Mouse (Mus musculus): ENCODE data around the gene Pla2g4f. TPM values are rescaled to one million over a fixed set of nuclear protein-coding genes. Genes with fewer than 3 reads are reported as not detected.
A peak's percentile ranks its signal among the peaks of the same experiment; 100 is the strongest.

The Pla2g4f gene
- total RNA-seq (2022) = not detected

DNA sequence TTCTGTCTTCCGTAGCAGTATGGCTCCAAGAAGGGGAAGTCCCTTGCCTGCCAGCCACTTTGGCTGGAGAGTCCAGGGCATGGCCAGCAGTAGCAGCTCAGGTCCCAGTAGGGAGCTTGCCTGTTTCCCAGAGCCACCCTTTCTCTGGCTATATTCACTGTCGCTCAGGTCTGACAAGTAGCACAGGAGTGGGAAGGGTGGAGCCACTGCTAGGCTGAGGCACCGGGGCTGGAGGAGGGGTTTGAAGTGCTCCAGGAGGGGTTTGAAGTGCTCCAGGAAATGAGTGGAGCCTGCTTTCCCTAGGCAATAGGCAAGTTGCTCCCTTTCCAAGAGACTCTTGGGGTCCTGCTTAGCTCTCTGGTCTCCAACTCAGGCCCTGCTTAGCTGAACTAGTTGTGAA, at the start of gene Pla2g4f:
Gene Pla2g4f (minus strand): TSS at position 190 of the 400 bp plus-strand sequence.
- DNase-seq (ENCODE audit: low spot score in 2 of 2) = no peak

DNA sequence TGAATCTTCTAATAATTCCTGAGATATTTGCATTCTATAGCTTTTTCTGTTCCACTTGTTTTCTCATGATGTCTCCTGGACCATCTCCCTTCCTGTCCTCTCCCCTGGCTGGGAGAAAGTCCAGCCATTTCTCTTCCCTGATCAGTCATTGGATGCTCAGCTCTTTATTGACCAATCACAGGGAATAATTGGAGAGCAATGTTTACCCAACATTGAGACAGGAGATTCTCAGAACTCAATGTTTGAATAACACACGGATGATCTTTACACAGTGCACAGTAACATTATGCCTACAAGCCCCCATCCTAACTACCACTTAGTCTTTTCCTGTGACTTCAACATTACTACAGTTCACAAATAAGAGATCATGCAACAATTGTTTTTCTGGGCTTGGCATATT, 46.5 kb upstream of the Pla2g4f start:
- no peak for DNase-seq (ENCODE audit: low spot score in 2 of 2)

DNA sequence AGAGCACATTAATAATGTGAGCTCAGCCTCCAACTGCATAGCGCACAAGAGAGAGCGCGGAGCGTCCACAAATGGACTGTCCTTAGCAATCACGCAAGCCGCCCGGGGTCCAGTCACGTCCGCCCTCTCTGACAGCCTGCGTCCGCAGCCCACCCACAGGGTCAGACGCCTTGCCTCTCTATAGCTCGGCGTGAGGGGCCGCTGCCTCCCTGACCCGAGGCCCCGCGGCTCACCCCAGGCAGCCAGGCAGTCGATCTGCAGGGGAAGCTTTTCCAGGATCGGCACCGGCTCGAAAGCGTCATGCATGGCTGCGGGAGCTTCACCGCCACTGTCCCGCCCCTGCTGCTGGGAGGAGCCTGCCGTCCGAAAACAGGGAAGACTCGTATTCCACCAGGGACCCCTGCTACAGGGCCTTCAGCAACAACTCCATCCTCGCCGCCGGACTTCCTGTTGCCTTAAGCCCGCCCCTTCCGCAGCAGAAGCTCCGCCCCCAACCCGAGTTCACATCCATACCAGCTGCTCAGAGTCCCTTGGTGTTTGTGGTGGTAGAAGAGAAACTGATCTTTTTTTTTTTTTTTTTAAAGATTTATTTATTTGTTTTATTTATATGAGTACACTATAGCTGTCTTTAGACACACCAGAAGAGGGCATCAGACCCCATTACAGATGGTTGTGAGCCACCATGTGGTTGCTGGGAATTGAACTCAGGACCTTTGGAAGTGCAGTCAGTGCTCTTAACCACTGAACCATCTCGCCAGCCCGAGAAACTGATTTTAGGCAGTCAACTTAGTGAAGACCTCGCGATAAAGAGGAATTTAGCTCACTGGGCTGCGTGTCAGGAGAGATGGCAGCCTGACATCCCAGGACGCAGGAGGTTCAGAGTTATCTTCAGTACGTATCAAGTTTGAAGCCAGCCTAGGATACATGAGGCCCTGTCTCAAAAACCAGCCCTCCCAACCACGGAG, 39.0 kb upstream of the Pla2g4f start, which contains the start of gene Vps39:
Gene Vps39 (minus strand): TSS at position 456 of the 965 bp plus-strand sequence.
- DNase-seq (ENCODE audit: low spot score in 2 of 2) = peak; percentile 79 to 84

DNA sequence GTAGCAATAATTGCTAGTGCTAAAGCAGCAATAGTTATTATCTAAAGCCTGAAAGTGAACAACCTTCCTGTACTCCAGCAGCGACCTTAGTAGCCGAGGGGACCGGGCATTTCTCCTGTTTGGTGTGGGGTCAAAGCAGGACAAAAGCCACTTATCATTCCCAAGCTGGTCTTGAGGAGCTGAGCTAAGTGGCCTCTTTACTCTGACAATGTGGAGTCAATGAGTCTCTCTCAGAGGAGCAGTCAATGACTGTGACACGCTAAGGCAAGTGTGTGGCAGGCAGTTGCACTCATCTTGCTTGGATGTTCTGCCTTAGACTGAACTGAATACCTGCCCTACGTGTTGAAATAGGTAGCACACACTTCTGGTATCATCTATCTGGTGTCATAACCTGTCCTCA, 37.4 kb upstream of the Pla2g4f start:
- no peak for DNase-seq (ENCODE audit: low spot score in 2 of 2)

DNA sequence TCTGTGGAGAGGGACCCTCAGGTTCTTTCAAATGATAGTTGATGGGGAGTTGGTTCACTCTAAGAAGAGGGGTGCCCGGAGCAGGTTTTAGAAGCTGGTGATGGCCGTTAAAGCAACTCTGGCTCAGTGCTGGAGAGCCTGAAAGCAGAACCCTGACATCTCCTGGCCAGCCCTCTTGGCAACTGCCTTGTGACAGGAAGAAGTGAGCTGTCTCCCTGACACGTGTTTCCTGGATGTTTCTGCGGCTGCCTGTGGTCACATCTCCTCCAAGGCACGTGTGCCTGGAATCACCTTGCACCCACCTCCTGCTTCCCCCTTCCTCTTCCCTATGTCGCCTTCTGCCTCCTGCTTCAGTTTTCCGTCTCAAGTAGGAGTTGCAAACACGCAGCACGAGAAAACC, 34.2 kb upstream of the Pla2g4f start:
- DNase-seq (ENCODE audit: low spot score in 2 of 2) = no peak

DNA sequence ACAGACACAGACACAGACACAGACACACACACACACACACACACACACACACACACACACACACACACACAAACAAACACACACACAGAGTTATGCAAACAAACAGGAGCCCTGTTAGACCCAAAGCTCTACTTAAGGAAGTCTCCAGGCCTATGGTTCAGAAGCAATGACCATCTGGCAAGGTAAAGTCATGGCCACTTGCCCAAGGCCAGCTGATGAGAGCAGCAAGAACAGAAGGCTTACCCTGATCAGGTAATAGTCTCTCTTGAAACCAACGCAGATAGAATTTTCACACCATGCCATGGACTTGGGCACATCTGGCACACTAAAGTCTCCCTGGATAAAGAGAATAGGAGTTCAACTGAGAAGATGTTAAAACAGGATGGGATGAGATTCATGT, 27.8 kb upstream of the Pla2g4f start:
- no peak for DNase-seq (ENCODE audit: low spot score in 2 of 2)

DNA sequence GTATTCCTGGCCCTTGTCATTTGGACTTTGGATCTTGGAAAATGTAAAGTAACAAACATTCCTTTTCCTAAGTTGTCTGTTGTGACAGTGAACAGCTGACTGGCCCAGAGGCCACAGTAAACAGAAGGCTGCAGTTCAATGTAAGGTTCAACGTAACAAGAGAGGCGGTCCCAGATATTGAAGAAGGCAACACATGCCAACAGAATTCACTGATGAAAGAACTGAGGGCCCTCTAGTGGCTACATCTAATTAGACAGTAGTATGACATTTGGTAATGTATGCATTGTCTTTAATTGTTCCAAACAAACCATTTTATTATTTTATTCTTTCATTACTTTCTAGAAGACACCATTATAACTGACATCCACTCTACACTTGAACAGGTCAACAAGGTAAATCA, 23.9 kb upstream of the Pla2g4f start:
- no peak for DNase-seq (ENCODE audit: low spot score in 2 of 2)

DNA sequence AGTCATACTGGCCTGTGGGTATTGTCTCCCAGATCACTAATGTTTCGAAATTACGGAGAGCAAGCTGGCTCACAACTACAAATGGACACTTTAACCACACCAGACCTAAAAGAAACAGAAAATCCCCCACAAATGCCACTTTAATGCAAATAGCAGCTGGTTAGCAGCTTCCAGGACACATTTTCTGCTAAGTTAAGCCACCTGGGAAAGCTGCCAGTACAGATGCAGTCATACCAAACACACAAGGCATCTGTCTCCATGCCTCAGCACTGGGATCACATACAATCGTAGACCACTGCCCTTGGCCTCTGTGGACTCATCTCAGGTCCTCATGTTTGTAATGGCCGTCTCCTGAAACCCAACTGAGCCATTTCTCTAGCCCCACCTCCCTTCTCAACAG, 17.6 kb upstream of the Pla2g4f start:
- DNase-seq (ENCODE audit: low spot score in 2 of 2) = no peak

DNA sequence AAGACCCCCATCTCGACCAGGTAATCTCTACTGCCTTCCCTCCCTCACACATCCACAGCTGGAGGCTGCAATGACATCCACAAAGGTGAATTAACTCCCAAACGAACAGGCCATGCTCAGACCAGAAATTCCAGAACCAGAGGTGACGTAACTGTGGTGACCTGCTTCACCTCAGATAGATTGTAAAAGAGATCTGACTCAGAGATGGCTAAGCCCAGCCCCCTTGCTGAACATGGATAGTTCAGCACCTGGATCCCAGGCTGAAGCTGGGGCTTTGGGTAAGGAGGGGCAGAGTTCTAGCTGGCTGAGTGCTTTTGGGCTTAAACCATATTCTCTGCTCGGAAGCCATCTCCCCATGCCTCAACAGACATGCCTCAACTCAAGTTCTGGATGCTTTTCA, 1.1 kb upstream of the Pla2g4f start:
- DNase-seq (ENCODE audit: low spot score in 2 of 2) = no peak

DNA sequence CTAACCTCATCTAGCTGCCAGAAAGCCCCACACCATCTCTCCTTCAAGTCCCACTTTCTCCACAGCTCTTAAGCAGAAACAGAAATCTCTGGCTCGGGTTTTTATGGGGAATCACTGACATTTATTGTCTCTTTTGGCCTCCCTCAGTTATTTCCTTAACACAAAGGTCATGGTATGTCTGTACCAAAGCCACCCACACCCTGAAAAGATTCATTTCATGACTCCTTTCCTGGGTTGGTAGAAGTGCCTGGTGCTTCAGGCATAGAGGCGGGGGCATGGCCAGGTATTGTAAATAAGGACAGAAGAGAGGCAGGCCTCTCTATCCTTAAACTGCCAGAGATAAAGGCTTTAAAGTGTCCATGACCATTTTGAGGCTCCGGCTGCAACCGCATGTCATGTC, 522 bp upstream of the Pla2g4f start:
- no peak for DNase-seq (ENCODE audit: low spot score in 2 of 2)

DNA sequence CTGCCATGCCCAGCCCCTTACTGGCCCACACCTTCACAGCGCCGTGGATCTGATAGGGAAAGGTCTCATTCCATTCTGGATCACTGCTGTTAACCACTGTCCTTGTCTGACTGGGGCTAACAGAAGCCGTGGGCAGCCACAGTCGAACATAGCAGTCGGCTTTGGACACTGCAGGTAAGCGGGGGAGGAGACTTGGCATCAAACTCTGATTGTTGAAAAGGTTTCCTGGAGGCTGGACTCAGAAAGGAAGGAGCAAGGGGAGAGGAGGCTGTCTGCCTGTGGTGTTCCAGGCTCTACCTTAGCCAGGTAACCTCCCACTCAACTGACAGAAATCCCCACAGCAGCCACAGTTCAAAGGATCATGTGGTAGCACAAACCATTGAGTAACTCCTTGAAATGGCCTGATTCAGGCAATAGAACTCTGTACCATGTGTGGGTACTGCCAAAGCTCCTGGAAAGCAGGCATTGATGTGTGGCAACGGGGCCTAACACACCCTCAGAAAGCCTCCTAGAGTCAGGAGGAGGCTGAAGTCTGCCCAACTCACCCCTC, 1.6 kb downstream of the Pla2g4f start:
- DNase-seq (ENCODE audit: low spot score in 2 of 2) = no peak

DNA sequence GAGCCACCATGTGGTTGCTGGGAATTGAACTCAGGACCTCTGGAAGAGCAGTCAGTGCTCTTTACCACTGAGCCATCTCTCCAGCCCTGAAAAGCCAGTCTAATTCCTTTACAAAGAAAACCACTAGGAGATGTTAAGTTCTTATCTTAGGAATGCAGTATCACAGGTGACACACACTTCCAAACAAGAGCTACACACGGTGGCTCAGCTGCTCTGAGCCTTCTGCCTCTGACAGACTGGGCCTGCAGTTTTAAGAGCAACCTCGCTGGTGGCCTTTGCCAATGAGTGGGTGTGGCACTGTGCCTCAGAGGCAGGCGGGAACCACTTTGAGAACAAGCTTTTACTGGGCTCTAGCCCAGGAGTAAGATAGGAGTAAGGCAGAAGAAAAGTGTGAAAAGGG, 9.9 kb downstream of the Pla2g4f start:
- DNase-seq (ENCODE audit: low spot score in 2 of 2) = no peak

DNA sequence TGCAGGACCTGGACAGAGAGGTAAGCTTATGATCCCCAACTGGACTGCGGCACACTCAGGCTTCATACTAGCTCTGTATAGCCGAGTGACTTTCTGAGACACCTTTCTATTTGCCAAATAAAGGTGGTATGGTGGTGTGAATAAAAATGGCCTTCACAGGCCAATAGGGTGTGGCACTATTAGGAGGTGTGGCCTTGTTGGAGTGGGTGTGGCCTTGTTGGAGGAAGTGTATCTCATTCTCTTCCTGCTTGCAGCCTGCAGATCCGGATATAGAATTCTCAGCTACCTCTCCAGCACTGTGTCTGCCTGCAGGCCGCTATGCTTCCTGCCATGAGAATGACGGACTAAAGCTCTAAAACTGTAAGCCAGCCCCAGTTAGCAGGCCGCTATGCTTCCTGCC, 12.9 kb downstream of the Pla2g4f start:
- no peak for DNase-seq (ENCODE audit: low spot score in 2 of 2)

DNA sequence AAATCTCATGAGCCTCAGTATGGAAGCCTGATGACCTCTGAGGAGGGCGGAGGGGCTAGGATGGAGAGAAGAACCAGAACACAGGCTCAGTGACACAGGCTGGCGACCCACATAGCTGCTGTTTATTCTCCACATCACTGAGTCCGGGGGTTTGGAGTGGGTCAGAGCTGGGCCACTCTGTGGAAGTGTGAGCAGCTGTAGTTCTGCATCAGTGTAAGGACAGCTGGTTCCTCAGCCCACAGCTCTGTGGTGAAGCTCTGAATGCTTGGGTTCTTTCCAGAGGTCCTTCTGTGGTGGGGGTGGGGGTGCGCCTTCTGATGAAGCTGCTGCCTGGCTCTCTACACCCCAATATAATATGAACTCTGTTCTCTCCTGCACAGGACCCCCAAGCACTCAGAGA, 14.1 kb downstream of the Pla2g4f start:
- DNase-seq (ENCODE audit: low spot score in 2 of 2) = no peak

DNA sequence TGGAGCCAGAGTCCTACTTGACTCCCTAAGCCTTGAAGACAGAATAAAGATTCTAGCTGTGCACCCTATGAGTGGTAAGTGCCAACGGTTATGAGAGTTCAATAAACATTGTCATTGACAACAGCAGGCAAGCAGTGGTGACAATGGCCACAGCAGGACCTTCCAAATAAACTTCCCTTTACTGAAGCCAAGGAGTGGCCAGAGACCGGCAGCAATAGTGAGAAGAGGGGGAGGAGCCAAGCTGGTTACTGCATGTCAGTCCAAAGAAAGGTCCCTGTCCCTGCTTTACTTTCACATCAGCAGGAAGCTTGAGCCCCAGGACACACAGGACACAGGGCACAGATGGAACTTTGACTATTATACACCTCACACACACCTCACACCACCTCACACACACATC, 17.8 kb downstream of the Pla2g4f start:
- DNase-seq (ENCODE audit: low spot score in 2 of 2) = no peak

DNA sequence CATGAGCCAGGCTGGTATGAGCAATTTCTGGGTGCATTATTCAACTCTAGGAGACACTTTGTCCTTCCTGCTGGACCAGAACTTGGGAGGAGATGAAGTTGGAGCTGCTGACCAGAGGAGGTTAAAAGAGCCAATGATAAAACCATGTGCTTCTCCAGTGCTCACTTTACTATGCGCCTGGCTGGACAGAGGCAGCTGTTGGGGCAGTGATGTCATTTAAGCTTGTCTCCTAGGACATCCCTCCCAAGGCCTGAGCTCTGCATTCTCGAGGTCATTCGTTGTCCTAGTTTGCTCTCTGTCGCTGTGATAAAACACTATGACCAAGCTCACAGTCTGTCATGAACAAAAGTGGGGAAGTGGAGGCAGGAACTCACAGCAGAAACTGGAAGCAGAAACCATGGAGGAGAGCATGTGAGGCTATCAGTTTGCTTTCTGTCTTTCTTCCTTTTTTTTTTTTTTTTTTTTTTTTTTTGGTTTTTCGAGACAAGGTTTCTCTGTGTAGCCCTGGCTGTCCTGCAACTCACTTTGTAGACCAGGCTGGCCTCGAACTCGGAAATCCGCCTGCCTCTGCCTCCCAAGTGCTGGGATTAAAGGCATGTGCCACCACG, 22.4 kb downstream of the Pla2g4f start:
- DNase-seq (ENCODE audit: low spot score in 2 of 2) = no peak

DNA sequence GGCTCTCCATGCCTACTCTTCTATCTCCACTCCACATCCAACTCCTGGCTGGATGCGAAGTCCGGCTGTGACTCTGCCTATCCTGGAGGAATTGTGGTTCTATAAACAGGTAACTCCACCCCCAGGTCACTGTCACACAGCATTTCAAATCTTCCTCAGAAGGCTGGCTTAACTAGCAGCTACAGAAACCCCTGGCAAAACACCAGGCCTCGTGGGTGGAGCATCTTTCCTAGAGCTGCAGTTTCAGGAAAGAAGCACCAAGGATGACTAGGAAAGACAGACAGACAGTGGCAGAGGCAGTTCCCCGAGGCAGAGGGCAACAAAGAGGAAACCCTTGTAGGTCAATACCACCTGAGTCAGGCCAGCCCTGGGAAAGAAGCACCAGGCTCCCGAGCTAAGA, 25.0 kb downstream of the Pla2g4f start, which contains the start of gene Pla2g4d:
Gene Pla2g4d (minus strand): TSS at position 203 of the 400 bp plus-strand sequence.
- no peak for DNase-seq (ENCODE audit: low spot score in 2 of 2)

DNA sequence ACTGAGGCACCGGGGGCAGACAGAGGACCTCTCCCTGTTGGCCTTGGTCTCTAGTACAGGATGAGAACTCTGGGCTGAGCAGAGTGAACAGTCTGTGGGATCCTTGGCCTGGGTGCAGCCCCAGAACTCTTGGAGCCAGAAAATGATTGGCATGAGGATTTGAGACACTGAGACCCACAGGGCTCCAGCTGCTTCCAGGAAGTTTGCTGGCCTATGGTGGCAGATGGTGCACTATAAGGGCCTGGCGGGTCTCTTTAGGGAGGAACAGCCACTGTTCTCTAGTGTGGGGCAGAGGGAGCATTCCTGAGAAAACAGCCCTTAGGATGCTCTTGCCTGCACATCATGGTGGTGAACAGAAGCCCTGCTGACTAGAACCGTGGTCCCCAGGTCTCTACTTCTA, 25.6 kb downstream of the Pla2g4f start:
- DNase-seq (ENCODE audit: low spot score in 2 of 2) = no peak

DNA sequence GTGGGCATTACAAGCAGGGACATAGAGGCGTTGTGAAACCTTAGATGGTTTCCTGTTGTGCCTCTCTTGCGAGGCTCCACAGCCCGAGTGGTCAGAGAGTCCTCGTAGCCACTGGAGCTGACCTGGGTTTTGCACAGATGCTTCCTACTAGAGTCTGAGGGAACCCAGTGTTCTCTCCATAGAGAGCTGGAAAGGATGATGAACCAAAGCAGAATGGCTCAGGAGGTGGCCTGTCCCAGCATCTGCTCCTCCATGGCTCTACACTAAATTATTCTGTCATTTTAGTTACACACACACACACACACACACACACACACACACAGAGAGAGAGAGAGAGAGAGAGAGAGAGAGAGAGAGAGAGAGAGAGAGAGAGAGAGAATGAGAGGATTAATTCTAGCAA, 28.3 kb downstream of the Pla2g4f start:
- DNase-seq (ENCODE audit: low spot score in 2 of 2) = no peak

DNA sequence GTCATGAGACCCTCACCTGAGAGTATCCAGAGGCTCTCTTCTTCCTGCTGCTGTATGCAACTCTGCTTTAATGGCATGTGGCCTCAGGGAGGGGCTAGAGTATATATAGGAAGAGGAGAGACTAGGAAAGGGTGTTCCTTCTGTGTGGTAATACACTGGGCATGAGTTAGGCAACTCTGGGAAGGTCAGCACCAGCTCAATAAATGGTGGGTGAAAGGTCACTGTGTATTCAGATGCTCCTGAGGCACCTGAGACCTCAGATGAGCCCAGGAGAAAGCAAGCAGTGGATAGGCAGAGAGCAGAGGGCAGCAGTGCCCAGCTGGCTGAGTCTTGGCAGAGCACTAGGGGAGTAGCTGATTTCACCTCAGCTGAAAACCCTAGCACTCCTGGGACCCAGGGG, 29.3 kb downstream of the Pla2g4f start:
- DNase-seq (ENCODE audit: low spot score in 2 of 2) = no peak

DNA sequence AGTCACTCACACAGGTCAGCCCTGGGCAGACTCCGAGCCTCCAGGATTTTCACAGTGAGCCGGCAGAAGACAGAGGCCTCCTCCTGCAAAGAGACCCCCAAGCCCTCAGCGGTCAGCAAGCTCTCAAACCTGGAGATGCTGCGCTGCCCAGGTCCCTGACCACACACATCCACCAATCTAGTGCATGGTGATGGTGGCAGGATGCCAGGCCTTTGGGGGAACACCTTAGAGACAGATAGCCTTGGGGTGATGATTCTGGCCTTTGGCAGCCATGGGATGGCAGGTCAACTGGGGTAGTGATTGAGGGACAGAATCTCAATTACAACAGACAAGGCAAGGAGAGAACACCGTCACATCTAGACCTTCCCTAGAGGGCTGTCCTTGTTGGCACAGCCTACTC, 29.9 kb downstream of the Pla2g4f start:
- DNase-seq (ENCODE audit: low spot score in 2 of 2) = no peak

DNA sequence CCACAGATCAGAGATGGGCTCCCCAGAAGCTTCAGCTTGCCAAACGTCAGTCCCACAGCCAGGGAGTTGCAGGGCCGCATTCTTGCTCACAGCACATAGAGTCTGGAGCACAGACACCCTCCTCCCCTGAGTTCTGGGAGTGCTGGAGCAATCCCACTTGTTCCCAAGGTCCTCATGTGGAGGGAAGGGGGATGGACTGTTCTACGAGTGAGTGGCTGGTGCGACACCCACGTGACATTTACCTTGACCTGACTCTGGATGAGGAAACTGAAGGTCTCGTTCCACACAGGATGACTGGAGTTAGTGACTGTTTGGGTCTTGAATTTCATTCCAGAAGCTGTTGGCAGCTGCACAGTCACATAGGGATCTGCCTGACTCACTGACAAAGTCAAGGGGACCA, 30.4 kb downstream of the Pla2g4f start:
- no peak for DNase-seq (ENCODE audit: low spot score in 2 of 2)
